Mouse (Mus musculus): ENCODE data around the gene Itpr2. TPM values are rescaled to one million over a fixed set of nuclear protein-coding genes. Genes with fewer than 3 reads are reported as not detected.

Gene Itpr2
- polyA plus RNA-seq, 1 experiment from 2014 or later: 8.2 TPM

DNA sequence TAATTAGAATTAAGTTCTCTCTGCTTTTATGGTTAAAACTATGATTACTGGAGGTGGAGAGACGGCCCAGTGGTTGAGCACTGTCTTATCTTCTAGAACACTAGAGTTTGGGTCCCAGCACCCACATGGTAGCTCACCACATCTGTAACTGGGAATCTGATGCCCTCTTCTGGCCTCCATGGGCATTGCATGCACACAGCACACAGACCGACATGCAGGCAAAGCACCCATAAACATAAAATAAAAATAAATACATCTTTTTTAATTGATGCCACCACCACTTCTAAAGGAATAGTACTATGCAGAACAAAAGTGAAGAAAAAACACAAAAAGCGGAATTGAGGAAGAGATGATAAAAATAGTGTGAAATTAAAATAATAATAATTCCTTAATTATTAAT lies 243.8 kb downstream of the Itpr2 start:
- no peak overlapping the region for H3K27ac ChIP-seq
- 100% methylated on average over 3 of the region's 3 CpGs for WGBS (ENCODE audit: missing documents)
- no peaks in the 10 kb centered on the region for H3K79me2 ChIP-seq (ENCODE audit: inconsistent target)
- no peak overlapping the region for H3K4me3 ChIP-seq (ENCODE audit: inconsistent target)
- H3K36me3 ChIP-seq (ENCODE audit: inconsistent target): no peaks in the 10 kb centered on the region

DNA sequence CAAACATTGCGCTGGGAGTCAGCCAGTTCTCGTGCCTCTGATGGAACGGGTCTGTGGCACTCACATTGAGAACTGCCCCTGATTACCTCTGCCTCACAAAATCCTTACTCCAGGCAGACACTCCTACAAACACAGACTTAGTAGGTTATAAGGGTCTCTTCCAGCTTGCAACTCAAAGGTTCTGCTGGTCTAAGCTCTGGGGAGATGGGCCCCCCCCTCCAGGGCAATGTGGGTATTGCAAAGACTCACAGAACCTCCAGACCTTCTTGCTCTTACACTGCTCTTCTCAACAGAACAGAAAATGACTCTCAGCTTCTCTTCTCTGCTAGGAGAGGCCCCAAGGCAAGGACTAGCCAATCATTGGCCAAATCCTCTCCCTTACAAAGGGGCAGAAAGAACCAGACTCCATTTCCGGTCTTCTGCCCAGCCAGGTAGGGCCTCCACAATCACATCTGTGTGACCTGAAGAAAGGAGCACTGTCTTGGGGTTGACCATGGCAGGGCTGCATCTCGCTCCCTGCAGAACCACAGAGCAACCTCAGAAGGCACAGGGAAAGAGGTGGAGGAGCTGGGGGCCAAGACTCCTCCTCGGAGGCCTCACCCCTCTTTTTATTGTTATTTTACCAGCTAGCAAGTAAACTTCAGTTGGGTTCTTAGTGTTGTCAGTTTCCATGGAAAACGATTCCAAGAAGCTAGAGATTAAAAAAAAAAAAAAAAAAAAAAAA lies 244.9 kb downstream of the Itpr2 start:
- Histone ChIP-seq H3K79me2 (ENCODE audit: inconsistent target) (no peaks in the 10 kb centered on the region), H3K4me3 (ENCODE audit: inconsistent target) (no peak overlapping the region), H3K27ac (no peak overlapping the region), H3K36me3 (ENCODE audit: inconsistent target) (no peaks in the 10 kb centered on the region)
- 98% methylated on average over 6 of the region's 7 CpGs for WGBS (ENCODE audit: missing documents)

DNA sequence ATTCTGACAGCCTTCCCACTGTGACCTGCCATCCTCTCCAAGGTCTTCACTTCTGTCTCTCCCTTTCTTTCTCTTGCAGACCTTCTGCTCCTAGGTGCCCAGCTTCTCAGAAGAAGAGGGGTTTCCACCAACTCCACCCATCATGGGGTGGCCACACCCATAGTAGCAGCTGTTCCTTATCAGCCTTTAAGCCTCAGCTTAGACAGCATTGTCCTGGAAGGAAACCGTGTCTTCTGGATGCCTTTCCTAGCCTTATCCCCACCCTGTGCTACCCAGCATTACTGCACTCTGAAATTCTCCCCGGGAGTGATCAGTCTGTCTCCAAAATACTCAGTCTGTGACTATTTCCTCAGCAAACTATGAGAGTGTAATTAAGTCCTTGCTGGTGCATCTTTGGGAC lies 245.6 kb downstream of the Itpr2 start:
- Histone ChIP-seq H3K4me3 (ENCODE audit: inconsistent target) (no peak overlapping the region), H3K27ac (no peak overlapping the region), H3K79me2 (ENCODE audit: inconsistent target) (no peaks in the 10 kb centered on the region), H3K36me3 (ENCODE audit: inconsistent target) (no peaks in the 10 kb centered on the region)
- 85% methylated on average over 2 of the region's 2 CpGs for WGBS (ENCODE audit: missing documents)

DNA sequence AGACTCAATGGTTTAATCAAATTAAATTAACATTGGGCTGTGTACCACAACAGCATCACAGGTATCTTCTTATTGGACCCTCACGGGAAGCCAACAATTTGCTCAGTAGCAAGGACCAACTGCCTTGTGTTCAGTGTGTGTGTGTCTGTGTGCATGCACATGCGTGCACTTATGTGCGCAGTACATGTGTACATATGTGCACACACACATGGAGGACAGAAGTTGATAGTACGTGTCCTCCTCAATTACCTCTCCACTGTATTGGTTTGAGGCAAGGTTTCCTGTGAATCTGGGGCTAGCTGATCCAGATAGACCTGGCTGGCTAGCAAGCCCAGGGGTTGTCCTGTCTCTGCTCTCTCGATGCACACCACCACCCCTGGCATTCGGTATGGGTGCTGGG lies 246.4 kb downstream of the Itpr2 start:
- WGBS (ENCODE audit: missing documents): 96% methylated on average over 6 of the region's 6 CpGs
- H3K27ac ChIP-seq: no peak overlapping the region
- no peaks in the 10 kb centered on the region for H3K79me2 ChIP-seq (ENCODE audit: inconsistent target)
- H3K4me3 ChIP-seq (ENCODE audit: inconsistent target): no peak overlapping the region
- no peaks in the 10 kb centered on the region for H3K36me3 ChIP-seq (ENCODE audit: inconsistent target)

DNA sequence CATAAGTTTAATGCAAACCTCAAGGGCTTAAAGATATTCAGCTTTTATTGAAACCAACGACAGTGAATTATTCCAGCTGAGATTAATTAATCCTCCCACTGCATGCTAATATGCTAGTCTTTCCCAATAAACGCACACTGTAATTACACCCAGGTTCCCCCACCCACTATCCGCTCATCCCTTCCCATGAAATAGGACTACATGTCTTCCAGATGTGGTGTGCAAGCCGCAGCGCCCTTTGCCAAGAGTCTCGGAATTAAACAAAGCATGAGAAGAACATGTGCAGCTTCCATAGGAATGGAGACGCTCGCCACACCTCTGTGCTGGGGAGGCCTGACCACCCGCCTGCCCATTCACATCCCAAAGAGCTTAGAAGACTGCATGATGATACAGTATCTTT lies 247.1 kb downstream of the Itpr2 start:
- Histone ChIP-seq H3K4me3 (ENCODE audit: inconsistent target) (no peak overlapping the region), H3K27ac (no peak overlapping the region), H3K36me3 (ENCODE audit: inconsistent target) (no peaks in the 10 kb centered on the region), H3K79me2 (ENCODE audit: inconsistent target) (no peaks in the 10 kb centered on the region)
- 95% methylated on average over 9 of the region's 9 CpGs for WGBS (ENCODE audit: missing documents)

DNA sequence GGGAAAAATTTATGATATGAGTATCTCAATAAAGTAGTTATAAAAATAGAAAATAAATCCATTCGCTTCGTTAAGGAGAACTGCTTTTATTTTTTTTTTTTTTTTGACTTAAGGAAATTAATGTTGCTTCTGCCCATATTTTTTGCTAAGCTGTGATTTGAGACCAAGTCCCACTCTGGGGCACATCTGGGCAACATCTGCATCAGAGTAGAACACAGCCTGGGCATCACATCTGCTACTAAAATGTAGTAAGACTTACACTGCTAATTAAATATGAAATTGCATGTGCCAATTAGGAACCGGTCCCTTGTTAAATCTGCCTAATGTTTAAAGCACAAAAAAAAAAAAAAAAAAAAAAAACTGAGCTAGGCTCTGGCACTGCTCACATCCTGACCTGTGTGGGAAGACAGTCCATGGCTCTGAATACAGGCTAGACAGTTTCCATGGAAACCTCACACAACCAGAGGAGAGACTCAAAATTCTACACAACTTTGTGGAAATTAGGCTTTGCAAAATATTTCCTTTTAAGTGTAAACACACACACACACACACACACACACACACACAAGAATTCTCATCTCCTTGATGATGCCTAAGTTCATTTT lies 247.7 kb downstream of the Itpr2 start:
- Histone ChIP-seq H3K4me3 (ENCODE audit: inconsistent target) (no peak overlapping the region), H3K36me3 (ENCODE audit: inconsistent target) (no peaks in the 10 kb centered on the region), H3K79me2 (ENCODE audit: inconsistent target) (no peaks in the 10 kb centered on the region), H3K27ac (no peak overlapping the region)
- 92% methylated on average over 3 of the region's 3 CpGs for WGBS (ENCODE audit: missing documents)

DNA sequence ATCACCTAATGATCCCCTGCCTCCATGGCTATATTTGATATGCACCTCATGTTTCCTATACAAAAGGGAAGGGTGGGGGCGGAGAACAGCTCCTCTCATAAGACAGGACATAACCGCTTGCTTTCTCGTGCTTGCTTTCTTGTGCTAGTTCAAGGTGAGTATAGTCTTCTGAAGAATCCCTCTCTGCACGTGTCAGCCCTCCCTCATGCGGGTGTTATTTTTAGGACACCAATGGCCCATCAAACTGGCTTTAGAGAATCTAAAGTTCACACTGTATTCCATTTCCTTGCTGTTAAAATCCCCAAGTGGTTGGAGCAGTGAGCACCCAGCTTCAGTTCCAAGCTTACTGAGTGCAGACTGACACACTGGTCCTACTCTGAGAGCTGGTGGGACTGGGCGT lies 252.9 kb downstream of the Itpr2 start:
- no peak overlapping the region for H3K4me3 ChIP-seq (ENCODE audit: inconsistent target)
- H3K36me3 ChIP-seq (ENCODE audit: inconsistent target): no peaks in the 10 kb centered on the region
- 88% methylated on average over 6 of the region's 6 CpGs for WGBS (ENCODE audit: missing documents)
- no peaks in the 10 kb centered on the region for H3K79me2 ChIP-seq (ENCODE audit: inconsistent target)
- no peak overlapping the region for H3K27ac ChIP-seq

DNA sequence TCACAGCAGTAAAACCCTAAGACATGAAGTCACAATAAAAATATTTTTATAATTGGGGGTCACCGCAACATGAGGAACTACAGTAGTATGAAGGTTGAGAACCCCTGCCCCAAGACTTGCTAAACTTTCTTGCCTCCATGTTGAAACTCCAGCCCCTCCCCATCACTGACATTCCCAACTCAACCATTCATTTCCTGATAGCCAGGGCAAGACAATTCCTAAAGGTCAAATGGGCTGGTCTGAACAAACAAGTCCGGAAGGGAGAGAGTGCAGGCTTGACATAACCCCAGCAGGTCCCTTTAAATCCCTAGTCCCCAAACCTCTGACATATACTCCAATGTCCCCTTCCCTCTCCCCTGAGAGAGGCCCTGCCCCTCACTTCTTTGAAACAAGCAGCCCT lies 253.7 kb downstream of the Itpr2 start:
- no peak overlapping the region for H3K27ac ChIP-seq
- H3K36me3 ChIP-seq (ENCODE audit: inconsistent target): no peaks in the 10 kb centered on the region
- no peaks in the 10 kb centered on the region for H3K79me2 ChIP-seq (ENCODE audit: inconsistent target)
- WGBS (ENCODE audit: missing documents): 92% methylated on average over 2 of the region's 2 CpGs
- no peak overlapping the region for H3K4me3 ChIP-seq (ENCODE audit: inconsistent target)

DNA sequence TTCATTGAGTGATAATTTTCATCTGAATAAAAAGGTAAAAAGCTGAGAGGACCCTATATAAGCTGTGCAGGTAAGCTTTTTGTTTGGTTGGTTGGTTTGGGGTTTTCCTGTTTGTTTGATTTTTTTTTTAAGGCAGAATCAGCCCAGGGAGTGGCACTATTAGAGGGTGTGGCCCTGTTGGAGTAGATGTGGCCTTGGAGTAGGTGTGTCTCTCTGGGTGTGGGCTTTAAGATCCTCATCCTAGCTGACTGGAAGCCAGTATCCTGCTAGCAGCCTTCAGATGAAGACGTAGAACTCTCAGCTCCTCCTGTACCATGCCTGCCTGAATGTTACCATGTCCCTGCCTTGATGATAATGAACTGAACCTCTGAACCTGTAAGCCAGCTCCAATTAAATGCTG lies 254.1 kb downstream of the Itpr2 start:
- WGBS (ENCODE audit: missing documents): 100% methylated on average over 1 of the region's 1 CpGs
- no peaks in the 10 kb centered on the region for H3K79me2 ChIP-seq (ENCODE audit: inconsistent target)
- no peak overlapping the region for H3K27ac ChIP-seq
- no peaks in the 10 kb centered on the region for H3K36me3 ChIP-seq (ENCODE audit: inconsistent target)
- H3K4me3 ChIP-seq (ENCODE audit: inconsistent target): no peak overlapping the region

DNA sequence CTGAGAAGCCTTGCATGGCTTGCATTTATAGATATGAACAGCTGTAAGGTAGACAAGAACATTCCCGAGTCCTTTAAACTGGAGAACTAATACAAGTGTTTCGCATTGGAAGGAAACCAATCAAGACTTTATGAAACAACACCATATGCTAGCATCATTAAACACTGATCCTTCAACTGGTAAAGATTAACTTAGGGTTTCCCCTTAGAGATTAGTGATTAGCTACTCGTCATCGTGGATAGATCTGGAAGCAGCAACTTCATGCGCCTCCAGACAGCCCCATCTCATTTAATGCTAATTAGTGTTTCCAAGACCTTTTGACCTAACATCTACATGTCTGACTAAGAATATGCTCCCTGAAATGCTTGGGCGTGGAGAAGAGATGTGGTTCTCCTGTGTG lies 255.7 kb downstream of the Itpr2 start:
- no peaks in the 10 kb centered on the region for H3K79me2 ChIP-seq (ENCODE audit: inconsistent target)
- no peak overlapping the region for H3K4me3 ChIP-seq (ENCODE audit: inconsistent target)
- no peaks in the 10 kb centered on the region for H3K36me3 ChIP-seq (ENCODE audit: inconsistent target)
- H3K27ac ChIP-seq: no peak overlapping the region
- WGBS (ENCODE audit: missing documents): 97% methylated on average over 6 of the region's 6 CpGs

DNA sequence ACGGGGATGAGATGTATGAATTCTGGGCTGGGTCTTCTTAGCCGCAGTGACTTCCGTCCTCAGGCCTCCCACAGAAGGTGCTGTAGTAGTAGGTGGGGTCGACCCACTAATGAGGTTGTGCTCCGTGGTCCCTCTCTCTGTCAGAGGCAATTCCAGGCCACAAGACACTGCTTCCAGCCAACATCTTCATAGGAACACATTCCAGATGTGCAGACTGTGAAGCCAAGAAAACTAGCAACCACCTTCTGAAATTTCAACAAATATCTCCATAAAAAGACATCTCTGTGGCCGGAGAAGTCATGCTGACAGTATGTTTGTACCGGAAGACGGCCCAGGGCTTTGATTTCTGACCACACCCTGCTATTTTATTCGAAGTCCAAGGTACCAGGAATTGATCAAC lies 256.1 kb downstream of the Itpr2 start:
- Histone ChIP-seq H3K79me2 (ENCODE audit: inconsistent target) (no peaks in the 10 kb centered on the region), H3K27ac (no peak overlapping the region), H3K4me3 (ENCODE audit: inconsistent target) (no peak overlapping the region), H3K36me3 (ENCODE audit: inconsistent target) (no peaks in the 10 kb centered on the region)
- 97% methylated on average over 9 of the region's 9 CpGs for WGBS (ENCODE audit: missing documents)

DNA sequence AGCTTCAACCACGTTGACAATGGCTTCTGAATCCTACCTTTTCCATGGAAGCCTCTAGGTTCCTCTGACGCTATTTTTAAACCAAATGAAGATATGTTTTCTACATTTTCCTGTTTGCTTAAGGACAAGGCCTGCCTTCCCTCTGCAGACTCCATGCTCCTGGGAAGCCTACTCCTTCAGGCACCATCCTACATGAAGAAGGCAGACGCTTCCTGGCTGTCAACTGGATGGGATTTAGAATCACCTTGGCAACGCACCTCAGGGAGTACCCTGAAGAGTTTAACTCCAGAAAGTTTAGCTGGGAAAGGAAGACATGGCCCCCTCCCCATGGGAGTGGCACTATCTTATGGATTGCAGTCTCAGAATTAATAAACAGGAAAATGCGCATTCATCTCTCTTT lies 259.0 kb downstream of the Itpr2 start:
- Histone ChIP-seq H3K36me3 (ENCODE audit: inconsistent target) (no peaks in the 10 kb centered on the region), H3K27ac (no peak overlapping the region), H3K79me2 (ENCODE audit: inconsistent target) (no peaks in the 10 kb centered on the region), H3K4me3 (ENCODE audit: inconsistent target) (no peak overlapping the region)
- WGBS (ENCODE audit: missing documents): 93% methylated on average over 5 of the region's 5 CpGs

DNA sequence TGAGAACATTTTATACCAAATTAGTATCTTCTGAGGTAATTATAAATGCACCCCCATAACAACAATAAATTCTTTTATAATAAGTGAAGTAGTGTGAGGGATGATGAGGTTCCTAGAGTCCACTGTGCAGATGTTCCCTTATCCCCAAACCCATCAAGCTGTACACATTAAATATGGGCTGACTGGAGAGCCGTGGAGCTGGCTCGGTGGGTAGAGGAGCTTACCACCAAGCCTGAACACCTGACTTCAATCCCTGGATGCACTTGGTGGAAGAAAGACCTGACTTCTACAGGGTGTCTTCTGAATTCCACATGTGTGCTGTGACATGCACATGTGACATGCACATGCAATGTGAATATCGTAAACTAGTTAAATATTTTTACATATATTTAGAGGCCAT lies 260.7 kb downstream of the Itpr2 start:
- WGBS (ENCODE audit: missing documents): 100% methylated on average over 3 of the region's 3 CpGs

DNA sequence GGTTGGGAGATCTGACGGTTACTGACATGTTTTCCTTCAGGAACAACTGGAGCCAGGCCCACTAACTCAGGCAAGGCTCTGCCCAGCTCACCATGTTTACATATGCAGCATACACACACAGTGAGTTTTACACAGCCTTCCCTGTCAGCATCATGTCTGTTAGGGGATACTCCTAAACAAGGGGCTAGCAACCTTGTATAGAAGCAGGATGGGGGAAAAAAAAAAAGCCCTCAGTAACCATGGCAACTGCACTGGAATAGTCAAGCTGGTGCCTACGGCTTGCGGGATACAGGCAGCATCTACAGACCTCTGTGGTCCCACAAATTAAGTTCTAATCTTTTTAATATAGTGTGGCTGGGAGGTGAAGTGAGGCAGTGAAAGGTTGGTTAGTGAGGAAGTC lies 266.9 kb downstream of the Itpr2 start:
- no peak overlapping the region for H3K4me3 ChIP-seq (ENCODE audit: inconsistent target)
- no peaks in the 10 kb centered on the region for H3K79me2 ChIP-seq (ENCODE audit: inconsistent target)
- no peak overlapping the region for H3K27ac ChIP-seq
- 95% methylated on average over 3 of the region's 3 CpGs for whole genome bisulfite sequencing (ENCODE audit: missing documents)
- H3K36me3 ChIP-seq (ENCODE audit: inconsistent target): no peaks in the 10 kb centered on the region

More for the DNA sequence above, 260.7 kb downstream of the Itpr2 start:
- Histone ChIP-seq H3K4me3 (ENCODE audit: inconsistent target) (no peak overlapping the region), H3K79me2 (ENCODE audit: inconsistent target) (no peaks in the 10 kb centered on the region), H3K36me3 (ENCODE audit: inconsistent target) (no peaks in the 10 kb centered on the region), H3K27ac (no peak overlapping the region)

DNA sequence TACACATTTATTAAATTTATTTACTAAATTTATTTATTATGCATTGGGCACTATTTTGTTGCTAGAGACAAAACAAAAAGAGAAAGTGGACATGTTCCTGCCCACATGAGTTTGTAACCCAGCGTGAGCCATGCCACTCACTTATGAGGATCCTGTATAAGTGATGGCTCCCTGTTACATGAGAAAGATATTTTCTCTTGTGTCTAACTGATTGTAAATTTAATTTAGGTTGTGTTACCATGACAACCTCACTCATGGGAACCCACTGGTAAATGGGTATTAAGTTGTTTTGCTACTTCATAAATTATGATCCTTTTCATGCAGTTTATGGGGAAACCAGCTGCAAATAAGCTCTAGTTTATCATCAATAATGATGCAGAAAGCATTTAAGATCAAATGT lies 267.6 kb downstream of the Itpr2 start:
- 82% methylated on average over 1 of the region's 1 CpGs for WGBS (ENCODE audit: missing documents)
- Histone ChIP-seq H3K79me2 (ENCODE audit: inconsistent target) (no peaks in the 10 kb centered on the region), H3K36me3 (ENCODE audit: inconsistent target) (no peaks in the 10 kb centered on the region)

DNA sequence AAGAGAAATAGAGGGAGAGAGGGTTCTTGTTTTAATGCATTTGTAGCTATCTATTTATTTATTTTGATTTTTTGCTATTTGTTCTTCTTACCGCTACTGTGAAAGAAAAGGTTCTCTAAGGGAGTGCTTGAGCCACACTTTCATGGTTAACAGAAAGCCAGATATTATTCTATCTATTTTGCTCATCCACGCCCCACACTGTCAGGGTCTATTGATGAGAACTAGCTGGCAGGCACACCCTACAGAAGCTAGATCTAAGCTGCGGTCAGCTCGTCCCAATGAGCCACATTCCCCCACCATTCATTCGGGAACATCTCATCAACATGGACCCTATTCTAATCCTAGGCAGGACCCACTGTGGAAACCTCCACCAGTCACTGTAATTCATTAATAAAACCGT lies 271.1 kb downstream of the Itpr2 start:
- Histone ChIP-seq H3K79me2 (ENCODE audit: inconsistent target) (no peaks in the 10 kb centered on the region), H3K36me3 (ENCODE audit: inconsistent target) (no peaks in the 10 kb centered on the region), H3K27ac (no peak overlapping the region), H3K4me3 (ENCODE audit: inconsistent target) (no peak overlapping the region)
- 93% methylated on average over 6 of the region's 6 CpGs for WGBS (ENCODE audit: missing documents)

More for the DNA sequence above, 267.6 kb downstream of the Itpr2 start:
- no peak overlapping the region for H3K27ac ChIP-seq
- H3K4me3 ChIP-seq (ENCODE audit: inconsistent target): no peak overlapping the region

Data from macrophage (primary cell).